Mouse (Mus musculus): Measurements from ENCODE around the gene Slc34a3.

DNA sequence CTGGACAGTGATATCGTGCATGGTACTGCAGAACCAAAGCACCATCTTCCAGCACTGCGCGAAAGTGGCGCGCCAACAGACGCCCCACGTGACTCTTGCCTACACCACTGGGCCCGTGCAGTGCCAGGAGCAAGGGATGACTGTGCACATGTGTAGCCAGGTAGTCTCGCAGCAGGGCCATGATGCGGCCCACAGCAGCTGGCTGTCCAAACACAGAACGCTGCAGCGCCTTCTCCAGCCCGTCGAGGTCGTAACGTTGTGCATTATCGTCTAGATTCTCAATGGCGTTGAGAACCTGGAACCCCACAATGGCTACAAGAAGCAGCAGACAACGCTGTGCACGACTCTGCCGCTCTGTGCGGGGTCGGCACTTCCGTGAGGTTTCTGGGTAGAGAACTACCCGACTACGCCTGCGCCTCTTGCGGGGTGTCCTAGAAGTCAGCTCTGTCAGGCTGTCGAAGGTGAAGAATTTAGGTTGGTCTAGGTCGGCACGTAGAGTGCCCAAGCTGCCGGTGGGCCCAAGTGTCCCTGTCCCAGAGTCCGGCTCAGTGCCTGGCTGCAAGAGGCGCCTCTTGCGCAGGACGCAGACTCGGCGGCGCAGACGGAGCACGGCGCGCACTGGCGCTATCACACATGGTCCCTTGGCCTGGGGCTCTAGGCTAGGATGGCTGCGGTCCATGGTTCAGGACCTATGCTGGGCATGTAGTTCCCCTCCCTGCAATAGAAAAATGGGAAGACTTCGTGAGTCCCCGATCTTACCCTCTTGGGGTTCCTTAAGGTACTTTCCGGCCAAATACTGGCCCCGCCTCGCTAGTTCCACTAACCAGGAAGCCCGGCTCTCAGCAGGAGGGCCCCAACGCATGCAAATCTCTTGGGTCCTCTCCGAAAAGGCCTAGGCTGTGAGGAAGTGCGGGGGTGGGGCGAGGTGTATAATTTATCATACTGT is 38.7 kb downstream of the Slc34a3 start:
- TF ChIP-seq ETS1 (conservative IDR thresholded peaks at IDR 0.05; ENCODE audit: low read depth, low read length) (peak; percentile 74), CTCF (conservative IDR thresholded peaks at IDR 0.05 in 1 of 2, IDR thresholded peaks at IDR 0.05 in 1 of 2; ENCODE audit: low read depth in 2 of 2, low read length in 2 of 2) (no peak), ZC3H11A (IDR thresholded peaks at IDR 0.05; ENCODE audit: low read depth, low read length) (no peak), KAT2A (IDR thresholded peaks at IDR 0.05; ENCODE audit: insufficient replicate concordance, low read length) (no peak), EP300 (IDR thresholded peaks at IDR 0.05; ENCODE audit: low read length) (no peak; the same call in 1 of the 2 replicates), E2F4 (IDR thresholded peaks at IDR 0.05; ENCODE audit: insufficient replicate concordance, low read depth, low read length) (no peak), SIN3A (IDR thresholded peaks at IDR 0.05; ENCODE audit: low read length) (peak; percentile 59), POLR2A (IDR thresholded peaks at IDR 0.05; ENCODE audit: low read depth, low read length) (peak; percentile 41), MYC (IDR thresholded peaks at IDR 0.05; ENCODE audit: low read depth, low read length) (peak; percentile 78), ZMIZ1 (IDR thresholded peaks at IDR 0.05; ENCODE audit: low read depth, low read length) (peak; percentile 53; the same call in 1 of the 2 replicates)

All from CH12.LX (cell line).